Mouse (Mus musculus) small intestine, adult 2 months (tissue): ENCODE measurements around the gene Cenpx.

Experiments used
- CTCF ChIP-seq: fragments of 200-500 bp; IDR thresholded peaks from 2 replicates; pipeline ENCODE4 v1.5.1; 2012; ENCODE audit warnings: low read depth, mild to moderate bottlenecking, control low read depth, inconsistent platforms, low read length, moderate library complexity, mixed read lengths; ENCODE audit not compliant: insufficient replicate concordance, insufficient read length; ENCODE audit errors: extremely low read depth
- POLR2A ChIP-seq: fragments of 200-500 bp; IDR thresholded peaks from 2 replicates; pipeline ENCODE4 v1.6.1; 2012; ENCODE audit warnings: low read depth, mild to moderate bottlenecking, control low read depth, inconsistent platforms, low read length, moderate library complexity

DNA sequence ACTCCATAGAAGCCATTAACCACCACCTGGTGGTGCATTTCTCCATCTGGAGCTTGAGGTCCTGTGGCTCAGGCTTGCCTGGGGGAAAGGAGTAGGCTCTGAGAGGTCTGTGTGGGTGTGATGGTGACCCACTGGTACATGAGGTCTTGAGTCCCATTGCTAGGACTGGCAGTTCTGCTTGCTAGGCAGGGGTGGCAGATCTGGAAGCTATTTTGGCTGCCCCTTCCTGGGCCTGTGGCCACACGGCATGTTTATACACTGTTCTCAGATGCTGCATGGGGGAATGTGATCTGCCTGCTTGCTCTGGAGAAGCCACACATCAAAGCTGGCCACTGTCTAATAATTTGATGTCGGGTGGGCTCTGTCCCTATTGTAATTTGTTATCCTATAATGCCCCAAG, 29.5 kb downstream of the Cenpx start:
- TF ChIP-seq CTCF (no peak), POLR2A (no peak)
